Mouse (Mus musculus) embryonic facial prominence, embryonic 15.5 days (tissue): ENCODE measurements around the gene Mycbpap. TPM values are rescaled to one million over a fixed set of nuclear protein-coding genes. Genes with fewer than 3 reads are reported as not detected.
A peak's percentile ranks its signal among the peaks of the same experiment; 100 is the strongest.

Experiments used
- ATAC-seq: fragments of 200-750 bp; cut with Nextera tagmentation; 2 replicates; pipeline ENCODE4 v1.8.0; 2017; ENCODE audit warnings: low read depth, moderate TSS enrichment; ENCODE audit not compliant: insufficient number of reproducible peaks, low FRiP score, low TSS enrichment
- H3K27ac ChIP-seq: fragments of 300-500 bp; sonication (generic); replicated peaks from 2 replicates; pipeline ENCODE4 v1.5.1; 2015; ENCODE audit warnings: mild to moderate bottlenecking, inconsistent platforms
- H3K27me3 ChIP-seq: fragments of 300-500 bp; sonication (generic); 2 replicates; pipeline ENCODE4 v1.6.1; 2015; ENCODE audit warnings: inconsistent platforms
- H3K36me3 ChIP-seq: fragments of 300-500 bp; sonication (generic); 2 replicates; pipeline ENCODE4 v1.6.1; 2015; ENCODE audit warnings: mild to moderate bottlenecking, inconsistent platforms
- H3K4me1 ChIP-seq: fragments of 300-500 bp; sonication (generic); 2 replicates; pipeline ENCODE4 v1.6.1; 2015; ENCODE audit warnings: inconsistent platforms
- H3K4me2 ChIP-seq: fragments of 300-500 bp; sonication (generic); replicated peaks from 2 replicates; pipeline ENCODE4 v1.6.1; 2015; ENCODE audit warnings: mild to moderate bottlenecking, inconsistent platforms
- H3K4me3 ChIP-seq: fragments of 300-500 bp; sonication (generic); replicated peaks from 2 replicates; pipeline ENCODE4 v1.5.1; 2015; ENCODE audit warnings: mild to moderate bottlenecking, inconsistent platforms
- H3K9ac ChIP-seq: fragments of 300-500 bp; sonication (generic); 2 replicates; pipeline ENCODE4 v1.6.1; 2015; ENCODE audit warnings: inconsistent platforms
- H3K9me3 ChIP-seq: fragments of 300-500 bp; sonication (generic); replicated peaks from 2 replicates; pipeline ENCODE4 v1.6.1; 2016; ENCODE audit warnings: inconsistent platforms
- WGBS: fragments of 180-500 bp; shearing (Covaris S2); methylation state at CpG from one replicate; pipeline ENCODE4 v1.1.7; 2015; 5-methylcytosine and 5-hydroxymethylcytosine counted together
- polyA plus RNA-seq: library from polyadenylated mRNA; unstranded; fragments of >200 nt; fragmentation: Nextera tagmentation; extraction: Ambion mirVana; gene quantifications from 2 replicates; pipeline ENCODE4 v1.2.1, GENCODE M21; 2015

The Mycbpap gene
- polyA plus RNA-seq, 1 experiment from 2014 or later = 5.8 TPM

DNA sequence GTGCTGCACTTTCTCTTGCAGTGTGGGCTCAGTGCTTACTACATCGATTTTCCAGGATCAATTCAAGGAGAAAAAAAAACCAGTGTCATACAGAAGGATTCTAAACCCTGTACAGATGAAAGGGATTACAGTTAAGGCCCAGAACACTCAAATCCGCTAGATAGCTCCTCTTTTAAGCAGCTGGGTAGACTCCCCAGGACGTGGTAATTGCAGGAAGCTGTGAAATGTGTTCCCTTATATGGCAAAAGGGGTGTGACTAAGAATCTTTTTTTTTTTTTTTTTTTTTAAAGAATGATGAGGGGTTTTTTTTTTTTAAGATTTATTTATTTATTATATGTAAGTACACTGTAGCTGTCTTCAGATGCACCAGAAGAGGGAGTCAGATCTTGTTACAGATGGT, 7.3 kb upstream of the Mycbpap start:
- no peak overlapping the region for H3K4me2 ChIP-seq
- WGBS = 36% methylated on average over 3 of the region's 3 CpGs
- no peak for ATAC-seq
- H3K9ac ChIP-seq = no peak overlapping the region
- no peak overlapping the region for H3K4me3 ChIP-seq
- no peaks in the 10 kb centered on the region for H3K9me3 ChIP-seq
- H3K36me3 ChIP-seq = no peaks in the 10 kb centered on the region
- no peaks in the 10 kb centered on the region for H3K27me3 ChIP-seq
- peaks cover 17% of the 10 kb centered on the region; the same call in 1 of the 2 replicates for H3K4me1 ChIP-seq
- H3K27ac ChIP-seq = no peak overlapping the region

DNA sequence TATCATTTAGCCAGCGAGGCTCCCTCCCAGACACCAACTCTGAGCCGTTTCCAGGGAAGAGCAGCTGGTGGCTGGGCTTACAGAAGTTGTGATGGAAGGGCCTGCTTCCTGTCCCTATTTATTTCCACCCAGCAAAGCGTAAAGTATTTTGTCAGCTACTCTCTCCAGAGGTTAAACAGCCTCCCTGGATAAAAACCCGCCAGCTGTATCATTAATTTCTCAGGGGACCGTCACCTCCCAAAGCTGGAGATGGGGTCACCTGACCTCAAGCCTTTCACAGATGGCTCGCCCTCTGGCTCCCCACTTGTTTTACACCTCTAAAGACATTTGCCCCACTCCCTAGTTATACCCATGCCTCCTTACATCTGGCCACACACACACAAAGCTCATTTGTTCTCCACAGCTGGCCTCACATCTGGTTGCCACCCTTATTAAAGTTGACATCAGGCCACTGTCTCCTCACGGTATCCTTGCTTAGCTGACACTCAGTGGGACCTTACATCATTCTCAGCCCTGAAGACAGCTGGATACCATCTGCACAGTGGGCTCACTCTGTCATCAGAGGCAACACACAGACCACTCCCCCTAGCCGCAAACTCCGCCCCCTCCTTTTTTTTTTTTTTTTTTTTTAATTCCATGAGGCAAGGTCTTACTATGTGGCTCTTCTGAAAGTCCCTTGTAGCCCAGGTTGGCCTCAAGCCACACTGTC, 4.8 kb upstream of the Mycbpap start:
- Histone ChIP-seq H3K9ac (no peak overlapping the region), H3K4me3 (no peak overlapping the region), H3K9me3 (no peaks in the 10 kb centered on the region), H3K4me1 (peaks cover 24% of the 10 kb centered on the region; the same call in 1 of the 2 replicates), H3K4me2 (no peak overlapping the region), H3K27me3 (no peaks in the 10 kb centered on the region), H3K27ac (0 out of 2 replicates have a peak overlapping the region, but pooled peaks have one; percentile 9), H3K36me3 (no peaks in the 10 kb centered on the region)
- 32% methylated on average over 9 of the region's 9 CpGs for WGBS
- ATAC-seq = peak; percentile 58

DNA sequence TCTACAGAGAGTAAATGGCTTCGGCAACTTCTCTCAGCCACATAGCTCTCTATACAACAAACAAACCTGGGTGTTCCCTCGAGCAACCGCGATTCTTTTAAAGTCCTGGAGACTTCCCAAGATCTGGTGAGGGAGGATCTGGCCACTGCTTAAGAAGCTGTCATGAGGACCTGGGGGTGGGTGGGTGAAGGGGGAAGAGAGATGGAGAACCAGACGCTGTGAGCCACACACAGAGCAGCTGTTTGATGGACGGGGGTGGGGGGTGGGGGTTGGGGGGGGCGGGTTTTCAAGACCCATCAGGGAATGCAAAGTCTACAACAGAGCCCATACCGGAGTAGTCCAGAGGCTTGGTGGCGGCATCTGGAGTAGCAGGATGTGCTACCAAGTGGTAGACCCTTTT, 8.1 kb downstream of the Mycbpap start:
- Histone ChIP-seq H3K27ac (no peak overlapping the region), H3K9me3 (no peaks in the 10 kb centered on the region), H3K4me2 (no peak overlapping the region), H3K9ac (no peak overlapping the region), H3K4me1 (peaks cover 6% of the 10 kb centered on the region; the same call in 1 of the 2 replicates), H3K4me3 (no peak overlapping the region), H3K27me3 (no peaks in the 10 kb centered on the region), H3K36me3 (no peaks in the 10 kb centered on the region)
- WGBS = 30% methylated on average over 9 of the region's 9 CpGs
- ATAC-seq = peak; percentile 43; the same call in 1 of the 2 replicates

DNA sequence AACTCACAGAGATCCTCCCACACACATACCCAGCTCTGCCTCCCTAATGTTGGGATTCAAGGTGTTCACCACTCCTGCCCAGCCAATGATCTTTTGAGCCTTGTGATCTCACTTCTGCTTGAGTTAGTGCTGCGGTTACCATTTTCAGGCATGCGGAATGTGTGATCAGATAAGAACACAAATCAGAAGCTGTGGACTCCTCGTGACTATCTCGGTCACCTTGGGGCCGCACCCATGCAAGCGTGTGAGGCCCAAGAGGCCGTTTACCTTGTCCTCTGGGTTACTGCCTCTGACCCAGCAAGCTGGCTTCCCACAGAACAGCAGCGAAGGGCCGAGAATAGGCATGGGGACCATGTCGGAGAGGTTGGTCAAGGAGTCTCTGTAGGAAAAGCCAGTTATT, 12.6 kb downstream of the Mycbpap start:
- no peak overlapping the region for H3K4me2 ChIP-seq
- no peaks in the 10 kb centered on the region for H3K36me3 ChIP-seq
- no peak overlapping the region for H3K9ac ChIP-seq
- H3K4me1 ChIP-seq = no peaks in the 10 kb centered on the region
- H3K27ac ChIP-seq = no peak overlapping the region
- no peaks in the 10 kb centered on the region for H3K27me3 ChIP-seq
- no peak for ATAC-seq
- WGBS = 87% methylated on average over 10 of the region's 10 CpGs
- H3K9me3 ChIP-seq = no peaks in the 10 kb centered on the region
- no peak overlapping the region for H3K4me3 ChIP-seq

GRCm38 (mm10) chr11:94501482-94501881, 20.1 kb downstream of the Mycbpap start:
- H3K4me1 ChIP-seq = peaks cover 34% of the 10 kb centered on the region

GRCm38 (mm10) chr11:94500362-94500761, 21.2 kb downstream of the Mycbpap start:
- WGBS = 23% methylated on average over 8 of the region's 8 CpGs
- no peaks in the 10 kb centered on the region; the same call in 1 of the 2 replicates for H3K27me3 ChIP-seq
- H3K9me3 ChIP-seq = no peaks in the 10 kb centered on the region
- H3K4me3 ChIP-seq = peak overlapping the region; percentile 40
- peak overlapping the region; percentile 57 for H3K4me2 ChIP-seq
- no peaks in the 10 kb centered on the region for H3K36me3 ChIP-seq
- H3K4me1 ChIP-seq = peaks cover 34% of the 10 kb centered on the region
- no peak overlapping the region; the same call in 1 of the 2 replicates for H3K27ac ChIP-seq
- H3K9ac ChIP-seq = no peak overlapping the region
- ATAC-seq = no peak

More at GRCm38 (mm10) chr11:94501482-94501881, 20.1 kb downstream of the Mycbpap start:
- Histone ChIP-seq H3K27me3 (no peaks in the 10 kb centered on the region; the same call in 1 of the 2 replicates), H3K9ac (no peak overlapping the region), H3K27ac (no peak overlapping the region), H3K4me2 (no peak overlapping the region), H3K4me3 (no peak overlapping the region), H3K9me3 (no peaks in the 10 kb centered on the region), H3K36me3 (no peaks in the 10 kb centered on the region)
- no peak for ATAC-seq
- WGBS = 61% methylated on average over 8 of the region's 8 CpGs

DNA sequence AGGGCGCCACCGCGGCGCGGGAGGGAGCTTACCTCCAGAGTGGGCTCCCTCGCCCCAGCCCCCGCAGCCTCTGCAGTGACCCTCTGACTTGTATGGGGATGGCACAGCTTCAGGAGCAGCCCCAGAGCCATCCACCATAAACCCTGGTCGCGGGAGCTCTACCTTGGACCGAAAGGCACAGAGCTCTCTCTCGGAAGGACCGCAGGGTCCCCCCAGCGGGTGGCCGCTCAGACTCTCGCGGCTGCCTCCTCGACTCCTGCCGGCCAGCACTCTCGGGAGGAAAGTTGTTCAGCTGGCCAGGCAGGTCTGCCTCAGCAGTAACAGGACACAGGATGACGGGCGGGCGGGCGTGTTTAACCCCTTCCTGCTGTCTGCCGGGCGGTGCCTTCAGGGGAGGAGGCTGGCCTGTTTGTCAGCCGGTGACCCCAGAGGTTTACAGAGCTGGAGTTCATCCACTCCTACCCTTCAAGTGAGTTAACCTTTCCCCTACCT, 21.8 kb downstream of the Mycbpap start, which contains the start of gene Epn3:
TSS of gene Epn3 (minus strand) at position 314 of the 492 bp plus-strand sequence.
- peak; percentile 44; the same call in 1 of the 2 replicates for ATAC-seq
- Histone ChIP-seq H3K27me3 (no peaks in the 10 kb centered on the region; the same call in 1 of the 2 replicates), H3K27ac (peak within 1 kb of the TSS; percentile 86), H3K4me3 (peak within 1 kb of the TSS; percentile 40), H3K4me2 (peak within 1 kb of the TSS; percentile 57), H3K36me3 (no peaks in the 10 kb centered on the region), H3K9me3 (no peaks in the 10 kb centered on the region), H3K4me1 (peaks cover 34% of the 10 kb centered on the region), H3K9ac (peak within 1 kb of the TSS; percentile 15; the same call in 1 of the 2 replicates)
- under 1% methylated on average over 26 of the region's 26 CpGs for WGBS

DNA sequence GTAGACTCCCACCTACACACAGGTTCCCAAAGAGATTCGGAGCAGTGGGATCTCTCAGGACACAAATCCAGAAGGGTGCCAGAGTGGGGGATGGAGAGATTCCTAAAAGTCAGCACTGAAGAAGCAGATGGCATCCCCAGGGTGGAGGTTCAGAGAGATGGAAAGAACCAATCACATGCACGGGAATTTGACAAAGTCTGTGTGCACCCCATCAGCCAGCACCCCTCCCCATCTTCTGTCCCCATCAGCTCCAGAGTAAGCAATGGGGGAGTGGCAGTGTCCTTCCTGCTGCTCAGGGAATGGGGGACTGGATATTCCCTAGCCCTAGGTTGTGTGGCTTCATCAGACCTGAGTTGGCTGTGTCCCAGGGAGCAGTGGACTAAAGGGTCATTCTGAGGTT, 22.5 kb downstream of the Mycbpap start:
- no peaks in the 10 kb centered on the region; the same call in 1 of the 2 replicates for H3K27me3 ChIP-seq
- H3K27ac ChIP-seq = peak overlapping the region; percentile 86
- H3K4me2 ChIP-seq = peak overlapping the region; percentile 57
- 13% methylated on average over 2 of the region's 2 CpGs for WGBS
- H3K36me3 ChIP-seq = no peaks in the 10 kb centered on the region
- peaks cover 34% of the 10 kb centered on the region for H3K4me1 ChIP-seq
- H3K9me3 ChIP-seq = no peaks in the 10 kb centered on the region
- peak overlapping the region; percentile 40 for H3K4me3 ChIP-seq
- ATAC-seq = no peak
- H3K9ac ChIP-seq = peak overlapping the region; percentile 12; the same call in 1 of the 2 replicates

DNA sequence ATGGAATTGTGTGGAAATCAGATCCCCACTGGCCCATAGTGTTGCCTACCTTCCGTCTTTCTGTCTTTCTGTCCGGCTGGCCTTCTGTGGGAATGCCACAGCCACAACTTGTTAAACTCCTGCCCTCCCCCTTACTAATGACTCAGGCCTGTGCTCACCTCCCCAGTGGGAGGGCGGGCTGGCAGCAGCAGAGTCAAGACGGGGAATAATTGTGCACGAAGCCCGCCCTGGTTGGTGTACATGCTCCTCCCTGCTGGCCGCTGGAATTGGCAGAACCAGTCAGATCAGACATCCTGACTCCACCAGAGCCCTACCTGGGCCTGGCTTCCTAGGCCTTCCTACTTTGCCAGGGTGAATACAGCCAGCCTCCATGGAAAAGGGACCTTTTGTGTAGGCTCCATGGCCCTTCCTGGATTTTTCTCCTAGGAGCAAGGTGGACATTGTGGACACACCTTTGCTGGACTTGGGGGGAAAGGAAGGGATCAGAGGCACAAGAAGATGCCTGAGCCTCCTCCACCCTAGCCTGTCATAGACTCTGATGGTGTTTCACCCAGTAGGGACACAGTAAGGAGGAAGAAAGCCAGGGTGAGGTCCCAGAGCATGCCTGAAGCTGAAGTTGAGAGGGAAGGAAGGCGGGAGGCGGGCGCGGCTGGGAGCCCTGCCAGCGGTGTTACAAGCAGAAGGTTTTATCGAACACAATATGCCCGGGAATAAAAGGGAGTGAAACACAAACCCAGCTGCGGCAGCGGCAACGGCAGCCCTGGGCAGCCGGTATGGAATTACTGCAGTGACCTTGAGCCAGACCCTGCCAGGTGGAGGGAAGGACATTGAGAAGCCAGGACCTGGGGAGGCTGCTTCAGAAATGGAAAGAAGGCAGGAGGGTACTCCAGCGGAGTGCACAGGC, 23.2 kb downstream of the Mycbpap start:
- Histone ChIP-seq H3K9me3 (no peaks in the 10 kb centered on the region), H3K36me3 (no peaks in the 10 kb centered on the region), H3K4me2 (peak overlapping the region; percentile 57), H3K27me3 (no peaks in the 10 kb centered on the region; the same call in 1 of the 2 replicates), H3K27ac (peak overlapping the region; percentile 86), H3K4me1 (peaks cover 34% of the 10 kb centered on the region), H3K4me3 (peak overlapping the region; percentile 40), H3K9ac (no peak overlapping the region)
- no peak for ATAC-seq
- WGBS = 14% methylated on average over 19 of the region's 19 CpGs

- Histone ChIP-seq H3K4me1 (peaks cover 47% of the 10 kb centered on the region), H3K9ac (no peak overlapping the region), H3K36me3 (no peaks in the 10 kb centered on the region), H3K4me2 (no peak overlapping the region), H3K9me3 (no peaks in the 10 kb centered on the region), H3K27me3 (no peaks in the 10 kb centered on the region; the same call in 1 of the 2 replicates), H3K27ac (no peak overlapping the region), H3K4me3 (no peak overlapping the region)
- no peak for ATAC-seq
- WGBS = 80% methylated on average over 3 of the region's 3 CpGs
Observed at GRCm38 (mm10) chr11:94495415-94495814, 26.1 kb downstream of the Mycbpap start.

GRCm38 (mm10) chr11:94491749-94492099, 29.8 kb downstream of the Mycbpap start:
- no peak overlapping the region for H3K27ac ChIP-seq
- no peaks in the 10 kb centered on the region for H3K36me3 ChIP-seq
- 0 out of 2 replicates have a peak, but pooled peaks cover 5% of the 10 kb centered on the region for H3K27me3 ChIP-seq
- WGBS = 58% methylated on average over 7 of the region's 7 CpGs
- no peak for ATAC-seq
- no peak overlapping the region for H3K9ac ChIP-seq
- H3K4me1 ChIP-seq = peaks cover 17% of the 10 kb centered on the region
- H3K9me3 ChIP-seq = no peaks in the 10 kb centered on the region
- peak overlapping the region; percentile 51 for H3K4me3 ChIP-seq
- H3K4me2 ChIP-seq = peak overlapping the region; percentile 73
